Mouse (Mus musculus) MEL (cell line): Measurements from ENCODE around the gene 5730409E04Rik.

Experiments
- BHLHE40 ChIP-seq: IDR thresholded peaks from 2 replicates; pipeline ENCODE4 v1.6.1; 2012; ENCODE audit warnings: low read depth, mild to moderate bottlenecking, inconsistent platforms, low read length, improper control_type of control experiment, borderline replicate concordance
- CTCF ChIP-seq, 3 experiments: IDR thresholded peaks in 2 of 3; conservative IDR thresholded peaks in 1 of 3; 2 replicates each; pipeline ENCODE4 v1.5.1; 2011 to 2012; ENCODE audit warnings: low read length in 3 of 3, low read depth in 2 of 3, mild to moderate bottlenecking in 2 of 3, improper control_type of control experiment in 1 of 3, inconsistent platforms in 1 of 3, mixed read lengths in 1 of 3, moderate library complexity in 1 of 3; ENCODE audit not compliant: control insufficient read depth in 1 of 3, insufficient read depth in 1 of 3, poor library complexity in 1 of 3, severe bottlenecking in 1 of 3
- E2F4 ChIP-seq: IDR thresholded peaks from 2 replicates; pipeline ENCODE4 v1.6.1; 2011; ENCODE audit warnings: low read depth, low read length, improper control_type of control experiment, borderline replicate concordance
- ETS1 ChIP-seq: IDR thresholded peaks from 2 replicates; pipeline ENCODE4 v1.6.1; 2012; ENCODE audit warnings: low read depth, mild to moderate bottlenecking, inconsistent platforms, low read length, improper control_type of control experiment, moderate library complexity
- POLR2A ChIP-seq, 2 experiments: IDR thresholded peaks; 2 replicates each; pipeline ENCODE4 v1.6.1; 2011 to 2012; ENCODE audit warnings: low read length in 2 of 2, mild to moderate bottlenecking in 2 of 2, control low read depth in 1 of 2, improper control_type of control experiment in 1 of 2, low read depth in 1 of 2, moderate library complexity in 1 of 2; ENCODE audit not compliant: control insufficient read depth in 1 of 2, insufficient read depth in 1 of 2, poor library complexity in 1 of 2
- ZNF384 ChIP-seq: IDR thresholded peaks from 2 replicates; pipeline ENCODE4 v1.6.1; 2012; ENCODE audit warnings: low read depth, mild to moderate bottlenecking, inconsistent platforms, low read length, improper control_type of control experiment

- TF ChIP-seq E2F4 (no peak), ZNF384 (no peak), CTCF (IDR thresholded peaks at IDR 0.05 in 2 of 3, conservative IDR thresholded peaks at IDR 0.05 in 1 of 3; ENCODE audit: control insufficient read depth in 1 of 3, insufficient read depth in 1 of 3, low read depth in 2 of 3, low read length in 3 of 3, poor library complexity in 1 of 3, severe bottlenecking in 1 of 3) (no peak), ETS1 (no peak), POLR2A (IDR thresholded peaks at IDR 0.05; ENCODE audit: control insufficient read depth in 1 of 2, insufficient read depth in 1 of 2, low read depth in 1 of 2, low read length in 2 of 2, poor library complexity in 1 of 2) (no peak), BHLHE40 (no peak)
These were observed 10.2 kb downstream of the 5730409E04Rik start for GRCm38 (mm10) chr4:126619691-126620330.
